Mouse (Mus musculus) right cerebral cortex, postnatal 25 days (tissue): Measurements from ENCODE around the gene Gm10665.
"Not testable (repeated sequence)": the region's sequence is repeated elsewhere in the genome, so short reads cannot be mapped to it uniquely, and the experiment has no call there.

ENCODE experiments used
- DNase-seq: peaks from one replicate; pipeline ENCODE4 v3.0.0; 2022

The Gm10665 gene

GRCm38 (mm10) chr7:22463975-22464374, at the start of gene Gm10665:
Gm10665 (minus strand) TSS chr7:22464075.
- DNase-seq = not testable (repeated sequence)

GRCm38 (mm10) chr7:22499578-22499977, 35.7 kb upstream of the Gm10665 start, which contains the start of gene Vmn1r151:
Vmn1r151 (minus strand) TSS chr7:22499678.
- DNase-seq = not testable (repeated sequence)

GRCm38 (mm10) chr7:22438129-22438528, 25.7 kb downstream of the Gm10665 start, which contains the start of gene Vmn1r149:
Vmn1r149 (minus strand) TSS chr7:22438229.
- not testable (repeated sequence) for DNase-seq

GRCm38 (mm10) chr7:22413283-22413682, 50.6 kb downstream of the Gm10665 start, which contains the start of gene Vmn1r148:
Vmn1r148 (plus strand) TSS chr7:22413583.
- DNase-seq = not testable (repeated sequence)
